Mouse (Mus musculus): ENCODE data around the gene Chrna3.

Gene Chrna3

DNA sequence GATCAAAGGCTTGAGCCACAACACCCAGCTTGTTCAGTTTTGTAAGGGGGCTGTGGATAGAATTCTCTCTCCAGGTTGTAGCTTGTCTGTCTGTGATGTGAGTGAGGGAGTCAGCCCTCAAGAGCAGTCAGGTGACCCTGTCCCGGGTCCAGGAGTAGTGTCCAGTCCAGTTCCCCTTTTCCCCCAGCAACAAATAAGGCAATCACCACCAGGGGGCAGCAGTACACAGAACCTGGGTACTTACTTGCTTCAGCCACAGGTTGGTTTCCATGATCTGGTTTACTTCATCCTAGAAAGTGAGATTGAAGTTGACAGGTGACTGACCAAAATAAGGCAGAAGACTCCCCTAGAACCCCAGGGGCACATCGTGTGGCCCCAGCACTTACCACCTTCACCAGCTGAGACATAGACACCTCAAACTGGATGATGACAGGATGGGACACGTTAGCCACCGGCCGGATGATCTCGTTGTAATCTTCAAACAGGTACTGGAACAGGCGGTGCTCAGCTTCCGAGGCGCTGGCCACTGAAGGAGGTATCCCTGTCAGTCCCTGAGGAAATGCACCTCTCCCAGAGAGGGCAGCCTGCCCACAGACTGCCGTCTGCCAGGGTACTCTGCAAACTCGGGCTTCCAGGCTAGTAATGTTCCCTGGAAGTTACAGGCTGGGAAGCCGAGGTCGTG, 2.3 kb downstream of the Chrna3 start:
- CTCF ChIA-PET = interaction anchor here (0.7 to 3.8 kb wide), 19 partner anchors 10 to 289 kb away, joined by 3 to 26 read pairs (median 4); partner anchors contain the start of gene Chrnb4 (in 2 of the 4)
- POLR2A ChIA-PET = interaction anchor here in 1 of 4 experiments (1.3 to 1.7 kb wide), 2 partner anchors 25 to 55 kb away, joined by 4 to 5 read pairs; partner anchors contain the start of gene Chrnb4

DNA sequence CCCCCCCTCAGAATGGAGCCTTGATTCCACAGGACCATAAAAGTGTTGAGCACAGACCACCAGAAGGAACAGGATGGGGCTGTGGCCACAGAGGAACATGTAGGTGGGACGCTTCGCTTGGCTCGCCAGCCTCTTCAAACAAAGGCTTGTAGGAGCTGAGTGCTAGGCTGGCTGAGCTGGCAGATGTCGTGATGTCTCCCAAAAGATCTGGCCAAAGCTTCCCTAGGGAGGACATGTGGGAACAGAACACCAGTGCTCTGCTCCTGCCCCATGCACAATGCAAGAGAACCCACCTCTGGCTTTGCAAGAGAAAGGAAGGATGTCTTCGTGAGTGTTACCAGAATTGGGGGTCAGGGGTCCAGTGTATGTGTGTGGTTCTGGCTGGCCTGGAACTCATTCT, 3.0 kb downstream of the Chrna3 start:
- POLR2A ChIA-PET = no interaction called here
- CTCF ChIA-PET = interaction anchor here (0.7 to 3.8 kb wide), 17 partner anchors 10 to 289 kb away, joined by 3 to 26 read pairs (median 4); no protein-coding TSS in a partner anchor

DNA sequence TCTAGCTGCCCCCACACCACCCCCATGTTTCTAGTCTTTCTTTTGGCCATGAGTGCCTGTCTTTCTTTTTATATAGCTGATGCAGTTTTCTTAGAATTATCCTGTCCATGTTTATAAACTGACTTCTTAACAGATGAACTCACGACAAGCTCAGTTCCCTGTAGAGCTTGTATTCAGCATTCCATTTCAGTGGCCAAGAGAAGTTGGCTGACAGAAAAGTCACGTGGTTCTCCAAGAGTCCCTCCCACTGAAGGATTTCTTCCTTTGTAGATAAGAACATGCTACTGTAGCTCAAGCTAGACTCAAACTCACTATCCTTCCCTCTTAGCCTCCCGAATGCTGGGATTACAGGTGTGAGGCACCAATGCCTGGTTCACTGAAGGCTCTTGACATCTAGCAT, 9.4 kb downstream of the Chrna3 start:
- CTCF ChIA-PET = interaction anchor here in 2 of 4 experiments (0.6 kb wide), 2 partner anchors 94 kb away, joined by 3 to 4 read pairs; no protein-coding TSS in a partner anchor
- POLR2A ChIA-PET = interaction anchor here in 1 of 4 experiments (0.6 to 1.0 kb wide), 4 partner anchors 58 to 431 kb away, joined by 3 read pairs; no protein-coding TSS in a partner anchor

DNA sequence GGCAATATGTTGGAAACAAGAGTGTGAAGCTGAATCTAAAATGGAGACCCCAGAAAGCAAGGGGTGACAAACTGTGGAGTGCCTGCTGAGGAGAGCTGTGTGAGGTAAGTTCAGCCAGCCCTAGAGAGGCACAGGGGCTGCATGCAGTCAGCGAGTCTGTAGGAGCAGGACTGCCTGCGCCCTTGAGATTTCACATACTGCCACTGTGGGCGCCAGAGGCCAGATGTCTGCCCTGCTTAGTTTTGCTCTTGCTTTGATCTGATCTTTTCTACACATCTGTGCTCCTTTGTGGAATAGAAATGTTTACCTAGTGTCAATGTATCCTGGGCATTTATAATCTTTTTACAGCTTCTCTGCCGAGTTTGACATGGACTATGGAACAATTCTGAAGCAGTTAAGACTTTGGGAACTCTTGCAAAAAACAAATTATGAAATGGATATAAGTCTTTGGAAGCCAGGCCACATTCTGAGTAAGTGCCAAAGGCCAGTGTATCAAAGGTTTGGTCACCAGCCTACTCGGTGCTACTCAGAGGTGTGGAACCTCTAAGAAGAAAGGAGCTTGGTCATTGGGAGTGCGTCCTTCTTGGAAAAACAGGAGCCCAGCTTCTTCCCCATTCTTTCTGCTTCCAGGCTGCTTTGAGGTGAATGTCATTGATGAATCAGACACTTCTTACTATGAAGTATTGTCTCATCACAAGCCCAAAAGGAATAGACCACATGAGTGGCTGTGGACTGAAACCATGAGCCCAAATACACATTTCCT, 15.6 kb downstream of the Chrna3 start:
- POLR2A ChIA-PET = no interaction called here
- CTCF ChIA-PET = interaction anchor here in 2 of 4 experiments (1.1 to 1.9 kb wide), 4 partner anchors 12 to 100 kb away, joined by 3 to 4 read pairs (median 4); no protein-coding TSS in a partner anchor

DNA sequence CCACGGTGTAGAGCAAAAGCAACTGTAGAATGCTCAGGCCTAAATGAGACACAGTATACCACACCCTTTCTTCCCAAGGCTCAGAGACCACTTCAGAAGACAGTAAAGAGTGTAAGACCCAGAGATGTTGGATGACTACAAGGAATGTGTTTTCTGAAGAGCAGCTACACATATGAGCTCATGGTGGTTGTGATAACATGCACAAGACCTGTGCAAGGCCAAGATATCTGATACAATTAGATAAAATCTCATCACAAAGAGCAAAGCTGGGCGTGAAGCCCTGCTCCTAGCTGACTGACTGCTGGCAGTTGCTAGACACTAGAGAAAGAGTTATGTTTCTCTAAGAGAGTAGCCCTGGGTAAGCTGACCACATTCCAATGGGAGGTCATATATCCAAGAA, 16.7 kb downstream of the Chrna3 start:
- CTCF ChIA-PET = interaction anchor here in 3 of 4 experiments (0.5 to 1.3 kb wide), 3 partner anchors 15 to 166 kb away, joined by 3 to 19 read pairs (median 3); no protein-coding TSS in a partner anchor
- POLR2A ChIA-PET = no interaction called here

DNA sequence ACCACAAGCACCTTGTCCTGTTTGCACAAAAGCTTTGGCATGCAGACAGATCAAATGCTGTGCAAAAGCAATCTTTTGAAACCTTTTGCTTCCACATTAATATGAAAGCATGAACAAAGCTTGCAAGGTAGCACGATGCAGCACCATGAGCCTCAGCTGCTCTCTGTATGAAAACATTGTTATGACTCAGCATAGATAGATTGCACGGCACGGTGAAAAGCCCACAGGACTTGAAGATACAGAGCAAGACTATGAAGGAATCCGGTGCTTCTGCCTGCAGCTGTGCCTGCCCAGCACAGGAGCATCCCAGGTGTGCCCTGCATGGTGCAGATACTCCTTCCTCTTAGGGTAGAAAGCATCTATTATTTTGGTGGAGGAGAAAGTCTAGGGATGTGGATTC, 22.8 kb downstream of the Chrna3 start:
- POLR2A ChIA-PET = no interaction called here
- CTCF ChIA-PET = no interaction called here

DNA sequence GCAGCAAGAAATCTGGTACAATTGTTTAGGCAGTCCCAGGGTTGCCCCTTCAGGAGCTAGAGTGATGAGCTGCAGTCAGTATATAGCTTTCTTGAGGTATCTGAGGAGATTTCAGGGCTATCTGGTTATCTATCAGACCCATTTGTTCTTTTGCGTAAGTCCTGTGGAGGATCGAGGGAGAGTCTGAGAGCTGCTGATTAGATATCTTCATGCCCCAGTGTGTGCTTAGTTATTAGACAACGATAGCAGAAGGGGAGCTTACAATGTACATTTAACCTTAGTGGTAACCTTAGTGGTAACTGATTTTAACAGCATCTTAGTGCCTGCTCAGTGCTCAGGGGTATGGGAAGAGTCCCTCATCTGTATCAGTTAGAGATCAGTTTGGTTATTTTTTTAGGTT, 30.7 kb downstream of the Chrna3 start:
- POLR2A ChIA-PET = no interaction called here
- CTCF ChIA-PET = interaction anchor here in 3 of 4 experiments (0.6 to 1.4 kb wide), 3 partner anchors 115 to 1851 kb away, joined by 3 read pairs; no protein-coding TSS in a partner anchor

DNA sequence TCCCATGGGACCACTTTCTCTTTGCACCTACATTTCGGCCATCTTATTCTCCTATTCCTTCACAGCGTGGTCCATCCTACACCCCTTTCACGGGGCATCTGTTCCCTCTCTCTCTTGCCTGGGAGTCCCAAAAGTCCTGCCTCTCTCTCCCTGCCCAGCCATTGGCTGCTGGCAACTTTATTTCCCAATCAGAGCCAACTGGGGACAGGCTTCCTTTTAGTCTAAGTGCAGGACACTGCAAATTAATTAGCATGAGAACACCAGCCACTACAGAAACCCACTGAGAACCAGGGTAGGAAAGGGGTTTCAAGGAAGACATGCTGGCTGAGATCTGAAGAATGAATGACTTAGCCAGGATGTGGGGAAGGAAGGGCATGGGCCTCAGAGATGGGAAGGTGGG, 32.0 kb downstream of the Chrna3 start:
- ChIA-PET POLR2A (interaction anchor here in 2 of 4 experiments (0.6 to 1.0 kb wide), 2 partner anchors 12 to 44 kb away, joined by 3 read pairs; partner anchors contain the start of genes AY074887 (in 1 of the 2) and Psma4 (in 1 of the 2)), CTCF (no interaction called here)

DNA sequence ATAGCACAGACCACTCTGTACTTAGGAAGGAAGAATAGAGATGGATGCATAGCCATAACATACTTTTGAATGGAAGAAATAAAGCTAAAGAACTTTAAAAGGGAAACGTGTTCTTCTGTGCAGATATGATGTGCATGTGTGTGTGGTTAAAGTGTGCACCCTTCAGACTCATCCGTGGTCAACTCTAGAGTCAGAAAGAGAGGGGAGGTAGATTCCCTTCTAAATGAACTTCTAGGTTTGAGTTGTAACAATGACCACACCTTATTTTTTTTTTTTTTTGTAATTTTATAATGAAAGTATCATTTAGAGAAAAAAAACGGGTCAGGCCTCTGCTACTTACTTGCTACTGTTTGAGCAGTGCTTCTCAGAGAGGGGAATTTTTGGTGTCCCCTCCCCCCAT, 36.0 kb downstream of the Chrna3 start:
- POLR2A ChIA-PET = interaction anchor here in 1 of 4 experiments (1.3 kb wide), 1 partner anchor 9 kb away, joined by 3 read pairs; the partner anchor contains the start of gene Chrna5
- CTCF ChIA-PET = no interaction called here

DNA sequence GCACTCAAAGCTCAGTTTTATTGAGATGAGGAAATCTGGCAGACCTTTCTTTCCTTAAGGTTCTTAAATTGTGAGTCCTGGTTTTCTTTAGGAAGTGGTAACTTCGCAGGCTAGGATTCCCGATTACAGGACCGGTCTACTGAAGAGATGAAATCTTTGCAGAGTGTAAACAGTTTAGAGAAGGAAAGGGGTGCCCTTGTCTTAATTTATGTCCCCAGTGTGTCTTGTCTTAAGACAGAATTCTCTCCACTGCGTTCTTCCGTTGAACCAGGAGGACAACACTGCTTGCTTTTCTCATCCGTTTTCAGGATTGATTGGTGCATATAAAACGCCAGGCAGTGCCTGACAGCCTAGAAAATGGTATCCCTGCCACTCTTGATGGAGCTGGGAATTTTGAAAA, 44.0 kb downstream of the Chrna3 start:
- POLR2A ChIA-PET = interaction anchor here in 3 of 4 experiments (0.5 to 1.7 kb wide), 5 partner anchors 8 to 1315 kb away, joined by 3 to 5 read pairs (median 3); partner anchors contain the start of genes AY074887 (in 1 of the 3) and Psma4 (in 1 of the 3)

DNA sequence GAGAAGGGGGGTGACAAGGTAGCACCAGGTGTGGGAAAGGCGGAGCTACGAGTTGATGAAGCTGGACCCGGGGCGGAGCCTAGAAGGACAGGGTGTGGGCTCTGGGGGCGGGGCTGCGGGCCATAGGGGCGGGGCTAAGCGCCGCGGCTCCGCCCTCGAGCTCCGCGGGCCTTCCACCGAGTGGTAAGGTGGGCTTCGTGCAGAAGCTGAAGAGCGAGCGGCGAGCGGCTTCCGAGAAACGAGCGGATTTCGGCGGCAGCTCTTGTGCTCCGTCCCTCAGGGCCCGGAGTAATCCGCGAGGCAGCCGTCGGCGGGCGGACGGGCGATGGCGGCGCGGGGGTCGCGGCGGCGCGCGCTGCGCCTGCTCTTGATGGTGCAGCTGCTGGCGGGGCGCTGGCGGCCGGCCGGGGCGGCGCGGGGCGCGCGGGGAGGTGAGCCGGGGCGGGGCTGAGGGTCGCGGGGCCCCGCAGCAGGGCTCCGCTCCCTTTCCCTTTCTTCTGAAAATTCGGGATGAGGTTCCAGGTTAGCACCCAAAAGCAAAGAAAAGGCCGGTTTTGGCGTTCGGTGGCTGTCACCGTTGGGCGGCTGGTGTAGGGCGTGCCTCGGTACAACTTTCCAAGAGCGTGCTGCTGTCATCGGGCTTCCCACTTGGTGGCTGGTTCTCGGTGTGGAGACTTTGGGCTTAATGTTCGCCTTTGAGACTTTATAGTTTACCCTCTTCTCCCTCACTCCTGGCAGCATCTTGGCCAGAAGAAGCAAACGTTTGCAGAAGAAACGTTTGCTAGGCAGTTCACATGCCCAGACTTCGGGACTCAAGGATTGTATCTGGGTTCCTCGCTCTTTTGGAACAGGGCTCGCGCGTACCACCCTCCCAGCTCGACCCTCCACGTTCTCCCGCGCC, 44.8 kb downstream of the Chrna3 start:
- POLR2A ChIA-PET = interaction anchor here in 3 of 4 experiments (0.6 to 1.7 kb wide), 19 partner anchors 9 to 1093 kb away, joined by 3 to 6 read pairs (median 3); partner anchors contain the start of genes AY074887 (in 2 of the 3), Psma4 (in 2 of the 3), Chrnb4 (in 1 of the 3) and Hykk (in 1 of the 3)
- CTCF ChIA-PET = interaction anchor here in 3 of 4 experiments (0.5 to 1.5 kb wide), 8 partner anchors 31 to 247 kb away, joined by 3 to 7 read pairs (median 4); partner anchors contain the start of genes AY074887 (in 1 of the 3) and Psma4 (in 1 of the 3)

More for the DNA sequence above, 44.0 kb downstream of the Chrna3 start:
- CTCF ChIA-PET = no interaction called here

DNA sequence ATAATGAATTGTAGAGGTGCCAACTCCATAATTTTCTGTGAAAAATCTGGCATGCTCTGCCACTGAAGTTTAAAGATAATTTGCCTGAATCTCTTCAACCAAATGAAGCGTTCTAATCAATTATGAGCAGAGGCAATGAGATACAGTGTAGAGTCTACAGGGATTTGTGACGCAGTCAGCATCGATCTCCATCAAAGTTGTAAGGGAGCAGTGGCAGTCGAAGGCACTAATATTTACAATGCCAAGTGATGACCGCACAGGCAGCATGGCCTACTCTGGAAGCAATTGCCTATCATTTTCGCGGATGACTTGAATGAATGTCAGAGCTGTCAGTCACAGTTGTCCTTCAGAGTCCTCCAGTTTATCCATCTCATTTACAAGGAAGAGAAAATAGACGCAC, 45.7 kb downstream of the Chrna3 start, which contains the start of gene Chrna5:
TSS of gene Chrna5 (plus strand) at position 207 of the 400 bp plus-strand sequence.
- ChIA-PET CTCF (interaction anchor here in 3 of 4 experiments (1.0 to 1.5 kb wide), 4 partner anchors 130 to 159 kb away, joined by 3 to 5 read pairs (median 4); no protein-coding TSS in a partner anchor), POLR2A (interaction anchor here in 3 of 4 experiments (0.7 to 1.7 kb wide), 16 partner anchors 10 to 1094 kb away, joined by 3 to 5 read pairs (median 3); partner anchors contain the start of genes AY074887 (in 2 of the 3), Psma4 (in 2 of the 3), Chrnb4 (in 1 of the 3) and Hykk (in 1 of the 3))

DNA sequence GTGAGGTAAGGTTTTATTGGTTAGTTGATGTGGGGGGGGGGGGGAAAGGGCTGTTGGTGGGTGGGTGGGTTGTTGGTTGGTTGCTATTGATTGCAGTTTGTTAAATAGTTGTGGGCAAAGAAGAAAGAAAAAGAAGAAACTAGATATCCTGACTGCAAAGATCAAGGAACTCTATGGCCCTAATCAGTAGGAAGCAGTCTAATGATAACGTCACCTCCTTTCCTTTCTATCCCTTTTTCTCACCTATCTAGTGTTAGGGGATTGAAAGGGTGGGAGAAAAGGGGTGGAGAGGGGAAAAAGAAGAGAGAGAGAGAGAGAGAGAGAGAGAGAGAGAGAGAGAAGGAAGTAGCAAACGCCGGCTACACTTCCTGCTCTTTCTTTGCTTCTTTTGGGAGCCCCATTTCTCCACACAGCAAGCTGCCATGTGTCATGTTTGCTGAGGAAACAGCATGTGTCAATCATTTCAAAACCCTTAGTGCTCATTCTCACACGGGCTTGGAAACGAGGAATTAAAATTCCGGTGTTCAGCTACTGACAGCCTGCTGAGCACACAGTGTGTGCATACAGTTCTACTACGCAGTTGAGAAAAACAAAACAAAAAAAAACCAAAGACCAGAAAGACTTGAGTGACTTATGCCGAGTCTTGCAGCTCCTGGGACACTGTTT, 56.3 kb downstream of the Chrna3 start:
- CTCF ChIA-PET = no interaction called here
- POLR2A ChIA-PET = interaction anchor here in 2 of 4 experiments (0.7 to 1.7 kb wide), 2 partner anchors 11 to 239 kb away, joined by 3 read pairs; no protein-coding TSS in a partner anchor

DNA sequence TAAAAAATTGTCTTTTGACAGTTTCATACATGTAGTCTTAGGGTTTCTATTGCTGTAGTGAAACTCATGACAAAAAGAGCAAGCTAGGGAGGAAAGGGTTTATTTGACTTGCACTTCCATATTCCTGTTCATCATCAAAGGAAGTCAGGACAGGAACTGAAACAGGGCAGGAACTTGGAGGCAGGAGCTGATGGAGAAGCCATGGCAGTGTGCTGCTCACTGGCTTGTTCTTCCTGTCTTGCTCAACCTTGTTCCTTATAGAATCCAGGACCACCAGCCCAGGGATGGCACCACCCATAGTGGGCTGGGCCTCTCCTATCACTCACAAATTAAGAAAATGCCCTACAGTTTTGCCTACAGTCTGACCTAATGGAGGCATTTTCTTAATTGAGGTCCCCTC, 62.7 kb downstream of the Chrna3 start:
- CTCF ChIA-PET = no interaction called here
- POLR2A ChIA-PET = interaction anchor here in 1 of 4 experiments (1.4 kb wide), 1 partner anchor 13 kb away, joined by 4 read pairs; the partner anchor contains the start of genes AY074887 and Psma4

DNA sequence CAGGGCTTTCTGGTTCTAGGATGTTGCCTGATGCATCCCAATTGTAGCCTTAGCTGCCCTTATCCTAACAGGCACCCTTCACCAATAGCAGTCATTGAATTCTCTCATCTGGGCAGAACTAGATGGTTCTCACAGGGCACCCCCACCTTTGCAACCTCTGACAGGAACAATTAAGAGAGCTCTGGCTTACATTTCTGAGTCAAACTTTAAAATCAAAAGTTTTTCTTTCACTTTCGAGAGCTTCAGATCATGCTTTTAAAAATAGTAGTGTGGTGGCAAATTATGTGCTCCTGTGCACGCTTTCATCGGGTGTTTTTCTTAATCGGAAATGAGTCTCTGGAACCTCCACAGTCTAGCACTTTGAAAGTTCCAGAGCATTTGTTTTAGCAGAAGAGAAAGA, 65.3 kb downstream of the Chrna3 start:
- POLR2A ChIA-PET = interaction anchor here in 2 of 4 experiments (0.9 to 1.3 kb wide), 5 partner anchors 9 to 128 kb away, joined by 3 read pairs; no protein-coding TSS in a partner anchor
- CTCF ChIA-PET = interaction anchor here in 1 of 4 experiments (0.5 kb wide), 1 partner anchor 24 kb away, joined by 3 read pairs; no protein-coding TSS in a partner anchor
